Mouse (Mus musculus) adrenal gland, postnatal 4 days (tissue): Measurements from ENCODE around the gene Tnik. TPM values are rescaled to one million over a fixed set of nuclear protein-coding genes. Genes with fewer than 3 reads are reported as not detected.

ENCODE experiments used
- DNase-seq, 2 experiments: peaks; one replicate each; pipeline ENCODE4 v3.0.0; 2021 to 2022; ENCODE audit warnings: low spot score in 2 of 2, mixed read lengths in 2 of 2
- total RNA-seq, 2 experiments: library from RNA; stranded (reverse); gene quantifications; 2 replicates each; pipeline ENCODE4 v1.2.3; 2021

The Tnik gene
- total RNA-seq, 2 experiments from 2014 or later = 36.9 to 40.8 TPM

- DNase-seq = no peak
Measured at GRCm38 (mm10) chr3:28593922-28594321, 330.9 kb downstream of the Tnik start.

GRCm38 (mm10) chr3:28599476-28599875 is 336.5 kb downstream of the Tnik start:
- no peak for DNase-seq

GRCm38 (mm10) chr3:28606741-28607140 is 343.7 kb downstream of the Tnik start:
- DNase-seq = no peak

- no peak for DNase-seq
Measured at GRCm38 (mm10) chr3:28612330-28612729, 349.3 kb downstream of the Tnik start.

- no peak for DNase-seq
Measured at GRCm38 (mm10) chr3:28616386-28616785, 353.4 kb downstream of the Tnik start.

- no peak for DNase-seq
Measured at GRCm38 (mm10) chr3:28617008-28617627, 354.1 kb downstream of the Tnik start.

- DNase-seq = no peak
Measured at GRCm38 (mm10) chr3:28621792-28622191, 358.8 kb downstream of the Tnik start.

- DNase-seq = no peak
Measured at GRCm38 (mm10) chr3:28626816-28627215, 363.8 kb downstream of the Tnik start.

GRCm38 (mm10) chr3:28636778-28637177 is 373.8 kb downstream of the Tnik start:
- no peak for DNase-seq

- DNase-seq = no peak
Measured at GRCm38 (mm10) chr3:28638957-28639356, 375.9 kb downstream of the Tnik start.

GRCm38 (mm10) chr3:28643252-28643947 is 380.4 kb downstream of the Tnik start:
- DNase-seq = no peak

- DNase-seq = no peak
Measured at GRCm38 (mm10) chr3:28652574-28652973, 389.6 kb downstream of the Tnik start.

GRCm38 (mm10) chr3:28653043-28653442 is 390.0 kb downstream of the Tnik start:
- DNase-seq = no peak

- DNase-seq = no peak
Measured at GRCm38 (mm10) chr3:28654740-28655139, 391.7 kb downstream of the Tnik start.

- DNase-seq = no peak
Measured at GRCm38 (mm10) chr3:28658349-28658748, 395.3 kb downstream of the Tnik start.

GRCm38 (mm10) chr3:28680851-28681250 is 417.8 kb downstream of the Tnik start:
- no peak for DNase-seq

GRCm38 (mm10) chr3:28681866-28682265 is 418.9 kb downstream of the Tnik start:
- no peak for DNase-seq

- DNase-seq = no peak
Measured at GRCm38 (mm10) chr3:28682411-28682810, 419.4 kb downstream of the Tnik start.

GRCm38 (mm10) chr3:28685510-28685909 is 422.5 kb downstream of the Tnik start:
- DNase-seq = no peak

- no peak for DNase-seq
Measured at GRCm38 (mm10) chr3:28694811-28695210, 431.8 kb downstream of the Tnik start.

- no peak for DNase-seq
Measured at GRCm38 (mm10) chr3:28695608-28696007, 432.6 kb downstream of the Tnik start.

- DNase-seq = no peak
Measured at GRCm38 (mm10) chr3:28696162-28696561, 433.1 kb downstream of the Tnik start.

GRCm38 (mm10) chr3:28697797-28698196 is 434.8 kb downstream of the Tnik start, which contains the start of gene Slc2a2:
Gene Slc2a2 (plus strand): TSS chr3:28697903.
- DNase-seq = no peak
